In the genomic region with DNA sequence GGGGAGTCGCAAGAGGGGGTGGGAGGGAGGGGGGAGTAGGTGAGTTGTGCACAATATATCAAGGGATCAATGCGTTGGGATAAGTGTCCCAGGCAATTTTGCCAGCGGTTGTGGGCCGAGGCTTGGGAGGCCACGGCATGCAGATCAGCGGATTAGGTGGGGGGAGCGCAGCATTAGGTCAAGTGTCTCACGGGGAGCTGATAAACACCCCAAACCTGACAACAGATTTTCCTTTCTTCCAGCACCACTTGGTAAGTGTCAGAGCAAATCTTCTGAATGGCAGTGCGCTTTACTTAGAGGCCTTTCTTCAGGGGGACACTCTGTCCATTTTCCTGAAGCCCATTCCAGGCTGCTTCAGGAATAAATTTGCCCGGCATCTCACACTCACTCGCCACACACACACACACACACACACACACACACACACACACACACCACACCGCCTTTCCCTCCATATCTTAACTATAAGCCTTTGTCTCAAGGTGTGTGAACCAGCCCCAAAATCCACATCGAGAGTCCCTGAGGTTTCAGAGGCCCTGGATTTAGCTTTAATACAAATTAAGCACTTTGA, we compare ENCODE assay signal across 25 mouse cellular contexts. TPM values are rescaled to one million over a fixed set of nuclear protein-coding genes. Genes with fewer than 3 reads are reported as not detected.
DNase-seq lines count a peak whose midpoint lies in the region; ATAC-seq and TF ChIP-seq lines count a peak whose summit lies in the region.
"Had no signal": no experiment of that assay in that cellular context is flagged by ENCODE, and none has a peak within 500 bp of the region (broad histone marks: within the 10 kb centered on the region; RNA-seq: fewer than 3 reads in every experiment).

No protein-coding gene starts in this region.

- no peak overlapping the region for H3K4me3 ChIP-seq in midbrain, embryonic 11.5 days (ENCODE audit: low read depth, low read length)
- H3K4me3 ChIP-seq in midbrain, embryonic 16.5 days (ENCODE audit: low read depth, low read length) = no peak overlapping the region
- no peak overlapping the region for H3K4me3 ChIP-seq in forebrain, embryonic 12.5 days (replicated peaks)
- no peak overlapping the region for H3K4me3 ChIP-seq in liver, postnatal 0 days (ENCODE audit: low read depth, low read length)
- H3K4me3 ChIP-seq: embryonic facial prominence, embryonic 12.5 days; heart, embryonic 15.5 days; limb, embryonic 13.5 days; liver, embryonic 12.5 days had no signal

- TF ChIP-seq CTCF in liver, postnatal 0 days (IDR thresholded peaks at IDR 0.05; ENCODE audit: low read depth) = no peak

- H3K36me3 ChIP-seq in midbrain, embryonic 11.5 days (ENCODE audit: control insufficient read depth, insufficient read depth, low read length) = no peaks in the 10 kb centered on the region
- H3K36me3 ChIP-seq in midbrain, embryonic 16.5 days (ENCODE audit: control insufficient read depth, insufficient read depth, low read length) = no peaks in the 10 kb centered on the region
- no peaks in the 10 kb centered on the region for H3K36me3 ChIP-seq in forebrain, embryonic 12.5 days (replicated peaks)
- no peaks in the 10 kb centered on the region for H3K36me3 ChIP-seq in liver, postnatal 0 days (replicated peaks; ENCODE audit: insufficient read depth, low read length)
- H3K36me3 ChIP-seq: embryonic facial prominence, embryonic 12.5 days; heart, embryonic 15.5 days; limb, embryonic 13.5 days; liver, embryonic 12.5 days had no signal

- peak; percentile 4 for DNase-seq in embryo, embryonic 10.5 days (ENCODE audit: low spot score)
- DNase-seq in embryo, embryonic 9.5 days (ENCODE audit: extremely low spot score) = no peak
- DNase-seq in midbrain, embryonic 11.5 days (ENCODE audit: low spot score, missing footprints) = no peak
- peak; percentile 65 for DNase-seq in retina, postnatal 1 day
- no peak for DNase-seq in liver, postnatal 0 days
- DNase-seq: adrenal gland, postnatal 10 days; cerebellum, adult 2 months; cerebellum, postnatal 25 days; heart, postnatal 36 days; kidney, adult 2 months; kidney, postnatal 14 days; lung, adult 2 months; lung, postnatal 14 days; right cerebral cortex, postnatal 25 days; thymus, postnatal 36 days had no signal

- peaks cover 3% of the 10 kb centered on the region; the same call in 1 of the 2 replicates for H3K9me3 ChIP-seq in midbrain, embryonic 11.5 days (ENCODE audit: control insufficient read depth, low read length)
- H3K9me3 ChIP-seq in midbrain, embryonic 16.5 days (replicated peaks; ENCODE audit: control insufficient read depth, low read length, poor library complexity, severe bottlenecking) = no peaks in the 10 kb centered on the region
- peaks cover 10% of the 10 kb centered on the region; the same call in 1 of the 2 replicates for H3K9me3 ChIP-seq in forebrain, embryonic 12.5 days
- no peaks in the 10 kb centered on the region for H3K9me3 ChIP-seq in liver, postnatal 0 days (ENCODE audit: low read length)
- H3K9me3 ChIP-seq: embryonic facial prominence, embryonic 12.5 days; heart, embryonic 15.5 days; limb, embryonic 13.5 days; liver, embryonic 12.5 days had no signal

- peak; percentile 54 for ATAC-seq in midbrain, embryonic 11.5 days (ENCODE audit: low FRiP score)
- ATAC-seq in midbrain, embryonic 16.5 days = no peak
- peak; percentile 84 for ATAC-seq in forebrain, embryonic 12.5 days (ENCODE audit: low FRiP score)
- ATAC-seq in liver, postnatal 0 days = no peak
- ATAC-seq: activated CD4-positive, CD25-positive, alpha-beta regulatory T cell, adult 4 months; inflammation-experienced regulatory T-cells, adult 6 months; liver, embryonic 12.5 days had no signal

- no peak overlapping the region for H3K27ac ChIP-seq in midbrain, embryonic 11.5 days (ENCODE audit: low read depth, low read length)
- no peak overlapping the region for H3K27ac ChIP-seq in midbrain, embryonic 16.5 days (ENCODE audit: low read length)
- H3K27ac ChIP-seq in forebrain, embryonic 12.5 days = peak overlapping the region; percentile 74
- no peak overlapping the region for H3K27ac ChIP-seq in liver, postnatal 0 days (ENCODE audit: low read depth)
- H3K27ac ChIP-seq: embryonic facial prominence, embryonic 12.5 days; heart, embryonic 15.5 days; hindbrain, embryonic 14.5 days; limb, embryonic 13.5 days; liver, embryonic 12.5 days had no signal

- peaks cover 2% of the 10 kb centered on the region; the same call in 1 of the 2 replicates for H3K27me3 ChIP-seq in midbrain, embryonic 11.5 days (ENCODE audit: control insufficient read depth, insufficient read depth, low read length)
- H3K27me3 ChIP-seq in midbrain, embryonic 16.5 days (ENCODE audit: control insufficient read depth, insufficient read depth, low read depth, low read length) = peaks cover 11% of the 10 kb centered on the region
- peaks cover 18% of the 10 kb centered on the region for H3K27me3 ChIP-seq in forebrain, embryonic 12.5 days
- H3K27me3 ChIP-seq in liver, postnatal 0 days (ENCODE audit: insufficient read depth, low read length) = 0 out of 2 replicates have a peak, but pooled peaks cover 10% of the 10 kb centered on the region

- peak overlapping the region; percentile 20; the same call in 1 of the 2 replicates for H3K4me2 ChIP-seq in midbrain, embryonic 11.5 days
- H3K4me2 ChIP-seq in midbrain, embryonic 16.5 days (ENCODE audit: low read length) = no peak overlapping the region
- peak overlapping the region; percentile 26 for H3K4me2 ChIP-seq in forebrain, embryonic 12.5 days
- no peak overlapping the region for H3K4me2 ChIP-seq in liver, postnatal 0 days (ENCODE audit: low read depth, low read length)
- H3K4me2 ChIP-seq: embryonic facial prominence, embryonic 12.5 days; heart, embryonic 15.5 days; hindbrain, embryonic 14.5 days; limb, embryonic 13.5 days; liver, embryonic 12.5 days had no signal

- H3K9ac ChIP-seq in midbrain, embryonic 11.5 days (ENCODE audit: low read length) = no peak overlapping the region
- no peak overlapping the region for H3K9ac ChIP-seq in midbrain, embryonic 16.5 days (ENCODE audit: low read depth, low read length)
- H3K9ac ChIP-seq in forebrain, embryonic 12.5 days = no peak overlapping the region
- H3K9ac ChIP-seq in liver, postnatal 0 days (replicated peaks) = no peak overlapping the region
- H3K9ac ChIP-seq: embryonic facial prominence, embryonic 12.5 days; heart, embryonic 15.5 days; hindbrain, embryonic 14.5 days; limb, embryonic 13.5 days; liver, embryonic 12.5 days had no signal

- TF ChIP-seq EP300 in liver, postnatal 0 days (IDR thresholded peaks at IDR 0.05; ENCODE audit: low read depth) = no peak

- 19% methylated on average over 13 of the region's 13 CpGs for WGBS in midbrain, embryonic 11.5 days
- 14% methylated on average over 13 of the region's 13 CpGs for WGBS in midbrain, embryonic 16.5 days
- 8% methylated on average over 13 of the region's 13 CpGs for WGBS in forebrain, embryonic 12.5 days
- 44% methylated on average over 13 of the region's 13 CpGs for WGBS in liver, postnatal 0 days (ENCODE audit: insufficient replicate concordance)

- H3K4me1 ChIP-seq in midbrain, embryonic 11.5 days (ENCODE audit: control insufficient read depth, insufficient read depth, low read length) = peaks cover 10% of the 10 kb centered on the region
- H3K4me1 ChIP-seq in midbrain, embryonic 16.5 days (ENCODE audit: control insufficient read depth, insufficient read depth, low read length) = no peaks in the 10 kb centered on the region
- H3K4me1 ChIP-seq in forebrain, embryonic 12.5 days = peaks cover 31% of the 10 kb centered on the region
- H3K4me1 ChIP-seq in liver, postnatal 0 days (ENCODE audit: insufficient read depth) = no peaks in the 10 kb centered on the region
- H3K4me1 ChIP-seq: embryonic facial prominence, embryonic 12.5 days; heart, embryonic 15.5 days; limb, embryonic 13.5 days; liver, embryonic 12.5 days had no signal

RNA-seq across cellular contexts. Expression of a gene that starts 10.6 kb away (rescaled TPM):
- polyA plus RNA-seq in midbrain, embryonic 11.5 days (2014; fragmentation: Nextera tagmentation; extraction: Ambion mirVana) = 0.26 TPM in 1 of 2 replicates, not detected in the other
- polyA plus RNA-seq in midbrain, embryonic 16.5 days (2015; fragmentation: Nextera tagmentation; extraction: Ambion mirVana) = 0.87 TPM in 2 replicates
- polyA plus RNA-seq in forebrain, embryonic 12.5 days (2016; fragmentation: Nextera tagmentation; extraction: Ambion mirVana) = 0.43 TPM in 1 of 2 replicates, not detected in the other
- 0.05 TPM in 1 of 2 replicates, not detected in the other for polyA plus RNA-seq in liver, postnatal 0 days (2015; fragmentation: Nextera tagmentation; extraction: Ambion mirVana)
- polyA plus RNA-seq: liver, embryonic 12.5 days; spleen, adult 2 months had no signal

Comparison
In these comparisons a context has a peak if more than half of its experiments do, and no peak if none do; other contexts are left out.
1. DNase-seq: peak in embryo, embryonic 10.5 days (single experiment) and retina, postnatal 1 day (single experiment); none in embryo, embryonic 9.5 days (single experiment), midbrain, embryonic 11.5 days (single experiment) and liver, postnatal 0 days (single experiment).
2. ATAC-seq: peak in midbrain, embryonic 11.5 days (single experiment) and forebrain, embryonic 12.5 days (single experiment); none in midbrain, embryonic 16.5 days (single experiment) and liver, postnatal 0 days (single experiment).
3. H3K4me2 ChIP-seq: peak in midbrain, embryonic 11.5 days (single experiment) and forebrain, embryonic 12.5 days (single experiment); none in midbrain, embryonic 16.5 days (single experiment) and liver, postnatal 0 days (single experiment).